Comparison of ENCODE assay signal across 9 mouse cellular contexts in genomic region chr2:112285031-112285390, GRCm38 (mm10). TPM values are rescaled to one million over a fixed set of nuclear protein-coding genes. Genes with fewer than 3 reads are reported as not detected.
DNase-seq lines count a peak whose midpoint lies in the region; ATAC-seq and TF ChIP-seq lines count a peak whose summit lies in the region.
"Had no signal": no experiment of that assay in that cellular context is flagged by ENCODE, and none has a peak within 500 bp of the region (broad histone marks: within the 10 kb centered on the region; RNA-seq: fewer than 3 reads in every experiment).

No protein-coding gene starts in this region.

- ATAC-seq in heart, embryonic 14.5 days (ENCODE audit: insufficient number of reproducible peaks, insufficient read depth, low FRiP score, low read depth): no peak
- ATAC-seq in hindbrain, embryonic 13.5 days (ENCODE audit: low FRiP score): no peak
- ATAC-seq in midbrain, embryonic 11.5 days (ENCODE audit: low FRiP score): no peak
- ATAC-seq in monocyte, adult 5-6 weeks (replicated peaks; ENCODE audit: insufficient number of reproducible peaks, low FRiP score, low TSS enrichment, poor library complexity, severe bottlenecking): no peak

- H3K36me3 ChIP-seq in heart, embryonic 14.5 days (ENCODE audit: control insufficient read depth, insufficient read depth, low read length): no peaks in the 10 kb centered on the region
- no peaks in the 10 kb centered on the region for H3K36me3 ChIP-seq in hindbrain, embryonic 13.5 days
- no peaks in the 10 kb centered on the region for H3K36me3 ChIP-seq in midbrain, embryonic 11.5 days (ENCODE audit: control insufficient read depth, insufficient read depth, low read length)

- peak overlapping the region; percentile 59 to 60; a peak in 3 of 4 replicates for H3K4me3 ChIP-seq in heart, embryonic 14.5 days (ENCODE audit: control insufficient read depth in 1 of 2, insufficient read depth in 1 of 2, low read depth in 1 of 2, low read length in 2 of 2)
- H3K4me3 ChIP-seq in bone marrow macrophage, adult 2 months (ENCODE audit: insufficient read depth, low read length): peak overlapping the region; percentile 63; the same call in 1 of the 2 replicates
- H3K4me3 ChIP-seq in hindbrain, embryonic 13.5 days: peak overlapping the region; percentile 41
- peak overlapping the region; percentile 38 for H3K4me3 ChIP-seq in midbrain, embryonic 11.5 days (ENCODE audit: low read depth, low read length)

- TF ChIP-seq CTCF in bone marrow macrophage, adult 2 months (IDR thresholded peaks at IDR 0.05; ENCODE audit: low read depth, low read length): no peak

- no peak for DNase-seq in heart, postnatal 4 days
- DNase-seq in midbrain, embryonic 11.5 days (ENCODE audit: low spot score, missing footprints): no peak
- DNase-seq in embryo, embryonic 10 days (ENCODE audit: low spot score): no peak
- no peak for DNase-seq in thymus, postnatal 10 days (ENCODE audit: low spot score in 2 of 2)

- peak overlapping the region; percentile 86 for H3K4me2 ChIP-seq in heart, embryonic 14.5 days (ENCODE audit: low read length)
- peak overlapping the region; percentile 76 for H3K4me2 ChIP-seq in hindbrain, embryonic 13.5 days
- peak overlapping the region; percentile 79 for H3K4me2 ChIP-seq in midbrain, embryonic 11.5 days

- no peak for TF ChIP-seq POLR2A in bone marrow macrophage, adult 2 months (IDR thresholded peaks at IDR 0.05; ENCODE audit: borderline replicate concordance, low read depth, low read length)

- H3K9me3 ChIP-seq in heart, embryonic 14.5 days (ENCODE audit: control insufficient read depth, low read length): no peaks in the 10 kb centered on the region
- no peaks in the 10 kb centered on the region for H3K9me3 ChIP-seq in hindbrain, embryonic 13.5 days
- H3K9me3 ChIP-seq in midbrain, embryonic 11.5 days (ENCODE audit: control insufficient read depth, low read length): no peaks in the 10 kb centered on the region

- H3K9ac ChIP-seq in heart, embryonic 14.5 days (ENCODE audit: low read length): peak overlapping the region; percentile 79
- H3K9ac ChIP-seq in hindbrain, embryonic 13.5 days: no peak overlapping the region
- peak overlapping the region; percentile 71; the same call in 1 of the 2 replicates for H3K9ac ChIP-seq in midbrain, embryonic 11.5 days (ENCODE audit: low read length)

- 66% methylated on average over 6 of the region's 6 CpGs for WGBS in heart, embryonic 14.5 days
- WGBS in hindbrain, embryonic 13.5 days: 57% methylated on average over 6 of the region's 6 CpGs
- 65% methylated on average over 6 of the region's 6 CpGs for WGBS in midbrain, embryonic 11.5 days

- H3K4me1 ChIP-seq in heart, embryonic 14.5 days (ENCODE audit: control insufficient read depth in 2 of 2, insufficient read depth in 2 of 2, low read length in 2 of 2): peaks cover 0 to 14% of the 10 kb centered on the region in 2 experiments; a peak in 1 of 4 replicates
- H3K4me1 ChIP-seq in bone marrow macrophage, adult 2 months (ENCODE audit: control insufficient read depth, insufficient read depth, low read length): peaks cover 8% of the 10 kb centered on the region
- peaks cover 10% of the 10 kb centered on the region for H3K4me1 ChIP-seq in hindbrain, embryonic 13.5 days (replicated peaks)
- no peaks in the 10 kb centered on the region for H3K4me1 ChIP-seq in midbrain, embryonic 11.5 days (ENCODE audit: control insufficient read depth, insufficient read depth, low read length)

- no peaks in the 10 kb centered on the region for H3K27me3 ChIP-seq in heart, embryonic 14.5 days (ENCODE audit: control insufficient read depth, insufficient read depth, low read length)
- no peaks in the 10 kb centered on the region for H3K27me3 ChIP-seq in hindbrain, embryonic 13.5 days
- H3K27me3 ChIP-seq in midbrain, embryonic 11.5 days (ENCODE audit: control insufficient read depth, insufficient read depth, low read length): no peaks in the 10 kb centered on the region

- no peak overlapping the region for H3K27ac ChIP-seq in heart, embryonic 14.5 days (replicated peaks in 1 of 2; ENCODE audit: control insufficient read depth in 1 of 2, insufficient read depth in 1 of 2, low read depth in 2 of 2, low read length in 2 of 2)
- H3K27ac ChIP-seq in bone marrow macrophage, adult 2 months (ENCODE audit: insufficient read depth, low read depth, low read length): no peak overlapping the region
- H3K27ac ChIP-seq in hindbrain, embryonic 13.5 days: no peak overlapping the region
- no peak overlapping the region for H3K27ac ChIP-seq in midbrain, embryonic 11.5 days (ENCODE audit: low read depth, low read length)

RNA-seq across cellular contexts. Expression of gene Gm21985, which starts 18.9 kb away (rescaled TPM):
- not detected in 2 replicates for polyA plus RNA-seq in heart, embryonic 14.5 days (2014; fragmentation: Nextera tagmentation; extraction: Ambion mirVana)
- total RNA-seq in heart, postnatal 4 days (2021): not detected
- polyA plus RNA-seq in bone marrow macrophage, adult 2 months (2012; ENCODE audit: insufficient read depth, insufficient read length, missing spikeins): not detected in 2 replicates
- polyA plus RNA-seq in hindbrain, embryonic 13.5 days (2015; fragmentation: Nextera tagmentation; extraction: Ambion mirVana): not detected in 2 replicates
- not detected in 2 replicates for polyA plus RNA-seq in midbrain, embryonic 11.5 days (2014; fragmentation: Nextera tagmentation; extraction: Ambion mirVana)
- total RNA-seq in monocyte, adult 5-6 weeks (2017): 0.49 to 16.1 TPM (median 12.5 TPM) in 3 replicates
- total RNA-seq: hematopoietic stem cell, adult 5-6 weeks had no signal

RNA-seq across cellular contexts. Expression of gene Slc12a6, which starts 19.4 kb away (rescaled TPM):
- 17.9 and 18.1 TPM in 2 replicates for polyA plus RNA-seq in heart, embryonic 14.5 days (2014; fragmentation: Nextera tagmentation; extraction: Ambion mirVana)
- total RNA-seq in heart, postnatal 4 days (2021): 10 to 100 TPM; 35.5 to 36.5 TPM
- polyA plus RNA-seq in bone marrow macrophage, adult 2 months (2012; ENCODE audit: insufficient read depth, insufficient read length, missing spikeins): 101 and 110 TPM in 2 replicates
- 16.5 and 17.2 TPM in 2 replicates for polyA plus RNA-seq in hindbrain, embryonic 13.5 days (2015; fragmentation: Nextera tagmentation; extraction: Ambion mirVana)
- polyA plus RNA-seq in midbrain, embryonic 11.5 days (2014; fragmentation: Nextera tagmentation; extraction: Ambion mirVana): 14.4 and 16.0 TPM in 2 replicates
- 175 to 238 TPM (median 221 TPM) in 3 replicates for total RNA-seq in monocyte, adult 5-6 weeks (2017)

RNA-seq across cellular contexts. Expression of gene Nop10, which starts 23.3 kb away (rescaled TPM):
- 176 and 180 TPM in 2 replicates for polyA plus RNA-seq in heart, embryonic 14.5 days (2014; fragmentation: Nextera tagmentation; extraction: Ambion mirVana)
- total RNA-seq in heart, postnatal 4 days (2021): 10 to 100 TPM; 64.1 to 65.4 TPM
- 52.6 and 58.5 TPM in 2 replicates for polyA plus RNA-seq in bone marrow macrophage, adult 2 months (2012; ENCODE audit: insufficient read depth, insufficient read length, missing spikeins)
- polyA plus RNA-seq in hindbrain, embryonic 13.5 days (2015; fragmentation: Nextera tagmentation; extraction: Ambion mirVana): 154 and 160 TPM in 2 replicates
- 160 and 161 TPM in 2 replicates for polyA plus RNA-seq in midbrain, embryonic 11.5 days (2014; fragmentation: Nextera tagmentation; extraction: Ambion mirVana)
- total RNA-seq in monocyte, adult 5-6 weeks (2017): 47.8 to 69.9 TPM (median 58.9 TPM) in 3 replicates

RNA-seq across cellular contexts. Expression of gene Nutm1, which starts 25.9 kb away (rescaled TPM):
- polyA plus RNA-seq in heart, embryonic 14.5 days (2014; fragmentation: Nextera tagmentation; extraction: Ambion mirVana): not detected in 2 replicates
- total RNA-seq in heart, postnatal 4 days (2021): not detected
- not detected in 2 replicates for polyA plus RNA-seq in bone marrow macrophage, adult 2 months (2012; ENCODE audit: insufficient read depth, insufficient read length, missing spikeins)
- polyA plus RNA-seq in hindbrain, embryonic 13.5 days (2015; fragmentation: Nextera tagmentation; extraction: Ambion mirVana): 0.05 TPM in 1 of 2 replicates, not detected in the other
- not detected in 2 replicates for polyA plus RNA-seq in midbrain, embryonic 11.5 days (2014; fragmentation: Nextera tagmentation; extraction: Ambion mirVana)
- total RNA-seq in monocyte, adult 5-6 weeks (2017): not detected in 3 replicates
- total RNA-seq: hematopoietic stem cell, adult 5-6 weeks had no signal

RNA-seq across cellular contexts. Expression of gene Lpcat4, which starts 45.7 kb away (rescaled TPM):
- 10.3 and 12.1 TPM in 2 replicates for polyA plus RNA-seq in heart, embryonic 14.5 days (2014; fragmentation: Nextera tagmentation; extraction: Ambion mirVana)
- 1 to 10 TPM; 6.6 to 7.7 TPM for total RNA-seq in heart, postnatal 4 days (2021)
- 5.0 and 5.5 TPM in 2 replicates for polyA plus RNA-seq in bone marrow macrophage, adult 2 months (2012; ENCODE audit: insufficient read depth, insufficient read length, missing spikeins)
- polyA plus RNA-seq in hindbrain, embryonic 13.5 days (2015; fragmentation: Nextera tagmentation; extraction: Ambion mirVana): 14.9 and 15.5 TPM in 2 replicates
- 8.9 and 9.3 TPM in 2 replicates for polyA plus RNA-seq in midbrain, embryonic 11.5 days (2014; fragmentation: Nextera tagmentation; extraction: Ambion mirVana)
- total RNA-seq in monocyte, adult 5-6 weeks (2017): 21.3 to 55.5 TPM (median 46.2 TPM) in 3 replicates
